Mouse (Mus musculus) intestine, postnatal 0 days (tissue): Measurements from ENCODE around the gene Vmn2r3. TPM values are rescaled to one million over a fixed set of nuclear protein-coding genes. Genes with fewer than 3 reads are reported as not detected.
"Not testable (repeated sequence)": the region's sequence is repeated elsewhere in the genome, so short reads cannot be mapped to it uniquely, and the experiment has no call there.

ENCODE experiments used
- ATAC-seq: fragments of 200-750 bp; cut with Nextera tagmentation; 2 replicates; pipeline ENCODE4 v1.8.0; 2017; ENCODE audit warnings: mild to moderate bottlenecking, moderate TSS enrichment, moderate library complexity
- H3K27ac ChIP-seq: fragments of 300-500 bp; sonication (generic); 2 replicates; pipeline ENCODE4 v1.5.1; 2014; ENCODE audit warnings: mild to moderate bottlenecking, low read depth, low read length, moderate library complexity
- H3K27me3 ChIP-seq: fragments of 300-500 bp; sonication (generic); replicated peaks from 2 replicates; pipeline ENCODE4 v1.6.1; 2014; ENCODE audit warnings: low read length, mixed read lengths; ENCODE audit not compliant: control insufficient read depth, insufficient read depth
- H3K36me3 ChIP-seq: fragments of 300-500 bp; sonication (generic); 2 replicates; pipeline ENCODE4 v1.6.1; 2014; ENCODE audit warnings: mild to moderate bottlenecking, moderate library complexity; ENCODE audit not compliant: control insufficient read depth, insufficient read depth
- H3K4me1 ChIP-seq: fragments of 300-500 bp; sonication (generic); replicated peaks from 2 replicates; pipeline ENCODE4 v1.6.1; 2014; ENCODE audit warnings: antibody characterized with exemption, low read length, mixed read lengths; ENCODE audit not compliant: control insufficient read depth, insufficient read depth
- H3K4me2 ChIP-seq: fragments of 300-500 bp; sonication (generic); replicated peaks from 2 replicates; pipeline ENCODE4 v1.6.1; 2014; ENCODE audit warnings: low read depth, mild to moderate bottlenecking, moderate library complexity
- H3K4me3 ChIP-seq: fragments of 300-500 bp; sonication (generic); 2 replicates; pipeline ENCODE4 v1.5.1; 2014; ENCODE audit warnings: low read depth, low read length
- H3K9ac ChIP-seq: fragments of 300-500 bp; sonication (generic); 2 replicates; pipeline ENCODE4 v1.6.1; 2014; ENCODE audit warnings: mild to moderate bottlenecking, low read depth, low read length
- H3K9me3 ChIP-seq: fragments of 300-500 bp; sonication (generic); 2 replicates; pipeline ENCODE4 v1.6.1; 2016; ENCODE audit warnings: mixed run types; ENCODE audit not compliant: control insufficient read depth
- CTCF ChIP-seq: sonication (generic); IDR thresholded peaks from 2 replicates; pipeline ENCODE4 v1.5.1; 2016; ENCODE audit warnings: low read depth, mild to moderate bottlenecking, control low read depth, antibody characterized with exemption, moderate library complexity
- WGBS: fragments of 180-500 bp; shearing (Covaris S2); extraction: QIAGEN DNeasy Blood & Tissue Kit; methylation state at CpG from one replicate; pipeline ENCODE4 v1.1.7; 2014; 5-methylcytosine and 5-hydroxymethylcytosine counted together
- polyA plus RNA-seq: library from polyadenylated mRNA; unstranded; fragments of >200 nt; fragmentation: Nextera tagmentation; extraction: Ambion mirVana; gene quantifications from 2 replicates; pipeline ENCODE4 v1.2.1, GENCODE M21; 2015

The Vmn2r3 gene
- 0.01 and 0.04 TPM in 2 replicates for polyA plus RNA-seq

DNA sequence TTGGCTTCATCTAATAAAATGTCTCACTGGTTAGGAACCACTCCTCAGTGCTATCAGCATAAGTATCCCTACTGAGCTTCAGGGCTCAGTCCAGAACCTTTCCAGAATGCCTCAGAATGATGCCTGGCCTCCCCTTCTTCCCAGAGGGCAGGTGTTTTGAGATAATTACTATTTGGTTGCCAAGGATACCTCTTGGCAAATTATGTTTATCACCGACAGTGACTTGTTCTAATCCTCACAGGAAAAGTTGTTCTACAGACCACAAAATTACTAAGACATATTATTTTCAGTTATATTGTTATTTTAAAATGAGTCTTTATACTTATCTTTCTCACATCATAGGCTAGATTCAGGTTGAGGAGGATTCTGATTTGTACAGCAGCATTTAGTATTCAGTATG, at the start of gene Vmn2r3:
Gene Vmn2r3 (minus strand): TSS at position 101 of the 400 bp plus-strand sequence.
- TF ChIP-seq CTCF: no peak
- Histone ChIP-seq H3K4me3 (no peak within 1 kb of the TSS), H3K27me3 (no peaks in the 10 kb centered on the region), H3K9me3 (no peaks in the 10 kb centered on the region), H3K4me2 (no peak within 1 kb of the TSS), H3K27ac (no peak within 1 kb of the TSS), H3K36me3 (no peaks in the 10 kb centered on the region), H3K4me1 (no peaks in the 10 kb centered on the region), H3K9ac (no peak within 1 kb of the TSS)
- no peak for ATAC-seq
- WGBS: 91% methylated on average over 1 of the region's 1 CpGs

DNA sequence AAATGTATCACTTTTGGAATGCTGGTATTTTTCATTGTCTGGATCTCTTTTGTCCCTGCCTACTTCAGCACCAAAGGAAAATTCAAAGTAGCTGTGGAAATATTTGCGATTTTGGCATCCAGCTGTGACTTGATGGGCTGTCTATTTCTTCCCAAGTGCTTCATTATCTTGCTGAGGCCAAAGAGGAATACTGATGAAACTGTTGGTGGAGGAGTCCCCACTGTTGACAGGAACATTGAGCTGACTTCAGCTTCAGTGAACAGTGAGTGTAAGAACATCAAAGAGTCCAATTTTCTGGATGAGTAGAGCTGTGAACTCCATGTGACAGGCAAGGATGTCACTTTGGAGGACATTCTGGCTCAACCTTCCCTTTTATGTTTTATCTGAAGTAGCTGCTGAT, 43.0 kb upstream of the Vmn2r3 start:
- no peak for ATAC-seq
- H3K27ac ChIP-seq: no peak overlapping the region
- TF ChIP-seq CTCF: no peak
- no peak overlapping the region for H3K9ac ChIP-seq
- H3K4me1 ChIP-seq: no peaks in the 10 kb centered on the region
- WGBS: 75% methylated on average over 1 of the region's 1 CpGs
- no peaks in the 10 kb centered on the region for H3K9me3 ChIP-seq
- H3K4me2 ChIP-seq: no peak overlapping the region
- H3K36me3 ChIP-seq: no peaks in the 10 kb centered on the region
- no peaks in the 10 kb centered on the region for H3K27me3 ChIP-seq
- H3K4me3 ChIP-seq: no peak overlapping the region

DNA sequence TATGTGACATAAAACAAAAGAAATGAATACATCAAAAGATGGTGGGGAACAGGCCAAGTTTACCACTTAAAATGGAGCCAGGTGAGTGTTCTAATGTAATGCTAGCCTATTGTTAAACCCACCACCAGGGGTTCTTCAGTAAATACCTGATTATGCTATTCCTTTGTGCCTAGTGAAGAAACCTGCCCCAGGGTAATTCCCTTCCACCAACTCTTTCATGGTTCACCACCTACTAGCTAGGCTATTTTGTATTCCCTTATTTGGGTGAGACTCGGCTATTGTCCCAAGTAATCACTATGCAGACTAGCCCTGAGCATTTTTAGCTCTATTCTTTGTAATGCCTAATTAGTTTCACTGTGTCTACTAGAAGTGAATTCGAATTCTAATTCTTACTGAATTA, 32.3 kb upstream of the Vmn2r3 start:
- H3K27ac ChIP-seq: no peak overlapping the region
- H3K27me3 ChIP-seq: no peaks in the 10 kb centered on the region
- no peak for TF ChIP-seq CTCF
- no peak overlapping the region for H3K4me3 ChIP-seq
- H3K9ac ChIP-seq: no peak overlapping the region
- no peak for ATAC-seq
- H3K4me2 ChIP-seq: no peak overlapping the region
- no peaks in the 10 kb centered on the region for H3K36me3 ChIP-seq
- WGBS: 86% methylated on average over 2 of the region's 2 CpGs
- no peaks in the 10 kb centered on the region for H3K9me3 ChIP-seq
- H3K4me1 ChIP-seq: no peaks in the 10 kb centered on the region

DNA sequence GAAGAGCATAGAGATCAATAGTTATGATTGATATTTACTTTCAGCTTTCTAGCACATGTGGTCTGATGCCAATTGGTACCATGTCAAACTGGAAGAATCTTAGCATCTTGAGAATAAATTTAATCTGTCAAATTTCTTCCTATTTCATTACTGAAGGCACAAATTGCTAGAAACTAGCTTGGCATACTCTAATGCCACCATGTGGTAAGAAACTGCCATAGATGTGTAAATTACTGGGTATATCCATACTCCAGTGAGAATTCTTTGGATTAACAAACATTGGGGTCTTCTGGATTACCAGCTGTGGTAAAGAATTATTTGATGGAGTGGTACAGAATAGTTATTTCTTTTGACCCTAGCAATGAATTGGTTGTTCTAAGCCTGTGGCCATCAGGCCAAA, 17.3 kb upstream of the Vmn2r3 start:
- Histone ChIP-seq H3K4me2 (no peak overlapping the region), H3K4me3 (no peak overlapping the region), H3K9ac (no peak overlapping the region), H3K27ac (no peak overlapping the region), H3K27me3 (no peaks in the 10 kb centered on the region), H3K9me3 (no peaks in the 10 kb centered on the region), H3K4me1 (no peaks in the 10 kb centered on the region), H3K36me3 (no peaks in the 10 kb centered on the region)
- peak; percentile 23; the same call in 1 of the 2 replicates for TF ChIP-seq CTCF
- no peak for ATAC-seq

DNA sequence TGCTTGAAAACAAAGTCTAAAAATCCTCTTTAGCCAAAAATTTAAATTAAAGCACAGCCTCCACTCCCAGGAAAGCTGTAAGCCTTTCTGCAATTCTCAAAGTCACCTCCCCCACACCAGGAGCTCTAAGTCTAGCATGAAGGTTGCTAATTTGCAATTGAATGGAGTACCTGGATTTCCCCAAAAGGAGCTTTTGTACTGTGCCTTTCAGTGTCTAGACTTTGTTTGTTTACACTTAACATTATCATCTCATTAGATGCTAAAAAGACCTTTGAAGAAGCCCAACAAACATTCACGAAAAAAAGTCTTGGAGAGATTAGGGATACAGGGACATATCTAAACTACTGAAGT, 23.8 kb downstream of the Vmn2r3 start:
- Histone ChIP-seq H3K4me3 (no peak overlapping the region), H3K27ac (no peak overlapping the region), H3K4me2 (no peak overlapping the region), H3K9me3 (no peaks in the 10 kb centered on the region), H3K27me3 (no peaks in the 10 kb centered on the region), H3K4me1 (no peaks in the 10 kb centered on the region), H3K36me3 (no peaks in the 10 kb centered on the region), H3K9ac (no peak overlapping the region)
- TF ChIP-seq CTCF: no peak
- ATAC-seq: no peak
- 42% methylated on average over 1 of the region's 1 CpGs for WGBS

DNA sequence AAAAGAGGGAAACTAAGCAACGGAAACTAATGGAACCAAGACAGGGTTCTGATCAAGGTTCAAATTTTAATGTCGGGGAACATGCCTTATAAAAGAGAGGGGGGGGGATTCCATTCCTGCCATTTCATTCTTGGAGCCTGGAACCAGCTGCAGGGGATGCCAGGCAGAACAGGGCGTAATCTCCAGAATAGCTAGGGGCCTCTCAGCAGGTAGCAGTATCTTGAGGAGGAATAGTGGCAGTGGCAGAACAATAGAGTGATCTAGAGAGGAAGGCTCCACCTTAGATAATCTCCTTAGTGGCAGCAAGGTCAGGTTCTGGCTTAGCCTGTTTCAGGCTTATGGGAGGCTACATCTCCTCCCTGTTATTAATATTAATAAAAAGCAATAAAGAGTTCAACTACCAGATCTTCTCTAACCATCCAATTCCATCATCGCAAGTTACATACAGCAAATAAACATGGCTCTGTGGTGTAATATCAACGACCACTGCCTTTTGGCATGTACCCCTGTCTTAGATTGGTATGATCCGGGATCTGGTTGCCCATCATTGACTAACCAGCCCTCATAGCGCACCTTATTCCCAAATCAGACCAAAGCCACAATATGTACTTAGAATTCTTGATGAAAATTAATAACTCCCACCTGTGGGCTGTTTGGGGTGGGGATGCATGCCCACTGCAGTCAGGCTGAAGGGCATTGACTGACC, 24.3 kb downstream of the Vmn2r3 start:
- not testable (repeated sequence) for H3K27me3 ChIP-seq, H3K9ac ChIP-seq, ATAC-seq, H3K27ac ChIP-seq, H3K4me1 ChIP-seq, H3K9me3 ChIP-seq, H3K4me2 ChIP-seq, H3K36me3 ChIP-seq, H3K4me3 ChIP-seq
- WGBS: 50% methylated on average over 7 of the region's 7 CpGs

DNA sequence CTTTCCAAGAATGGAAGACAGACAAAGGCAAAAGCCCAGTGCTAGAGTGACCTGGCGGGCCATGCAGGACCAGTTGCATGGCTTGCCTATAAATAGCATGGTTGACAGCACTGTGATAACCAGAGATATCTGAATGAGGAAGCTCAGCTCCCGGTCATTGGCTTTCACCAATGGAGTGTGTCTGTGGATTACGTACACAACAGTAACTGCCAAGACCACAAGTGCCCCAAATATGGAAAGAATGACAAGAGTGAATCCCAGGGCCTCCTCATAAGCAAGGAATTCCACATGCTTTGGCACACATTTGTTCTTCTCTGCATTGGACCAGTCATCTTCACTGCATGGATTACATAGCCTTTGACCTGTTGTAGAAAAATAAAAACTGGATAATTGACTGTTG, 29.9 kb downstream of the Vmn2r3 start:
- no peak overlapping the region for H3K4me2 ChIP-seq
- WGBS: 76% methylated on average over 3 of the region's 3 CpGs
- no peak overlapping the region for H3K4me3 ChIP-seq
- no peak overlapping the region for H3K27ac ChIP-seq
- no peaks in the 10 kb centered on the region for H3K27me3 ChIP-seq
- no peak overlapping the region for H3K9ac ChIP-seq
- ATAC-seq: no peak
- no peaks in the 10 kb centered on the region for H3K36me3 ChIP-seq
- H3K4me1 ChIP-seq: no peaks in the 10 kb centered on the region
- no peaks in the 10 kb centered on the region for H3K9me3 ChIP-seq
- TF ChIP-seq CTCF: no peak
